Mouse (Mus musculus) frontal cortex, postnatal 10 days (tissue): ENCODE results near the gene Pabpc1l.

Experiments used
- DNase-seq, 2 experiments: peaks; one replicate each; pipeline ENCODE4 v3.0.0; 2022; ENCODE audit warnings: low spot score in 2 of 2, mixed read lengths in 1 of 2

The Pabpc1l gene

GRCm38 (mm10) chr2:164084342-164084700 lies 59.1 kb downstream of the Pabpc1l start:
- no peak for DNase-seq

GRCm38 (mm10) chr2:164087416-164088017 lies 62.3 kb downstream of the Pabpc1l start:
- DNase-seq = no peak

GRCm38 (mm10) chr2:164089508-164089907 lies 64.3 kb downstream of the Pabpc1l start:
- DNase-seq = no peak

GRCm38 (mm10) chr2:164094152-164094551 lies 68.9 kb downstream of the Pabpc1l start:
- no peak for DNase-seq

GRCm38 (mm10) chr2:164098603-164099250 lies 73.5 kb downstream of the Pabpc1l start:
- no peak for DNase-seq
